Mouse (Mus musculus): ENCODE data around the gene Mat2b. TPM values are rescaled to one million over a fixed set of nuclear protein-coding genes. Genes with fewer than 3 reads are reported as not detected.

Gene Mat2b
- polyA plus RNA-seq, 1 experiment from 2014 or later: 77.2 TPM

DNA sequence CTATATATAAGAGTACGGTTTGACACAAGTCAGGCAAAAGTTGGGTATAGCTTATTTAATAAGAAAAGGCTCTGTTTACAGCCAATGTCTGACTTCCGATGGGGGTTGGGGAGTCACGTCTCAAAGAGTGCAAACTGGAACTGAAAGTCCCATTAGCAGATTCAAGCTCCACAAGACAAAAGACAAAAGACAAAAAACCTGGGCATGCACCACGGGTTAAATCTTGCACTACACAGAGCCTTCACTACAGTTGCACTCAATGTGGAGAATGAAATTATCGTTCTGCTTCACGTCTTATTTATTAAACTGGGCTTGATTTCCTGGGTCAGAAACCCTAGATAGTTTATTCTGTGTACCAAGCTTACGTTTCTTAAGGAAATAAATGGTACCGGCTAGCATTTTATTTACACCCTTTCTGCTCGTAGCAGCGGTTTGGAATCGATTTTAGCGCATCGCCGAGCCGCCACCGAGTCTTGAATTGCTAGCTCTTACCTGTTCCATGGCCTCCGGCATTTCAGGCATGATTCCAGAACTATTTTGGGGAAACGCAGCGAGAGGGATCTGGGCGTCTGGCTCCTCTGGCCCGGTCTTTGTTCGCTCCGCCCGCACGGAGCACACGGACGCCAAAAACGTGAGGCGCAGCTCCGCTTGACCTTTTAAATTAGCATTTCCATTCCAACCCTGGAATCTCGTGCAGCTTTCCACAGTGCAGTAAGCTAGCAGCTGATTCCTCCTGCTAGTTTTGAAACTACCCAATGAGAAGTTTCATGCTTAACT lies 504 bp downstream of the Mat2b start:
- H3K27ac ChIP-seq: peak overlapping the region; percentile 88
- no peaks in the 10 kb centered on the region for H3K9me3 ChIP-seq (replicated peaks)
- peak; percentile 57 for ATAC-seq
- 0% methylated on average over 31 of the region's 31 CpGs for WGBS
- H3K36me3 ChIP-seq (ENCODE audit: poor library complexity, severe bottlenecking): peaks cover 1% of the 10 kb centered on the region; the same call in 1 of the 2 replicates
- H3K4me1 ChIP-seq: peaks cover 38% of the 10 kb centered on the region
- H3K9ac ChIP-seq: peak overlapping the region; percentile 80
- peak overlapping the region; percentile 88 for H3K4me3 ChIP-seq
- peak overlapping the region; percentile 86 for H3K4me2 ChIP-seq
- H3K27me3 ChIP-seq: no peaks in the 10 kb centered on the region

- Histone ChIP-seq H3K27me3 (no peaks in the 10 kb centered on the region), H3K4me2 (peak overlapping the region; percentile 86), H3K36me3 (ENCODE audit: poor library complexity, severe bottlenecking) (no peaks in the 10 kb centered on the region), H3K9ac (peak overlapping the region; percentile 80), H3K4me3 (peak overlapping the region; percentile 88), H3K27ac (peak overlapping the region; percentile 88), H3K4me1 (peaks cover 39% of the 10 kb centered on the region), H3K9me3 (replicated peaks) (no peaks in the 10 kb centered on the region)
- no peak for ATAC-seq
- under 1% methylated on average over 16 of the region's 16 CpGs for WGBS
These were observed 1.5 kb downstream of the Mat2b start for GRCm38 (mm10) chr11:40693366-40693951.

DNA sequence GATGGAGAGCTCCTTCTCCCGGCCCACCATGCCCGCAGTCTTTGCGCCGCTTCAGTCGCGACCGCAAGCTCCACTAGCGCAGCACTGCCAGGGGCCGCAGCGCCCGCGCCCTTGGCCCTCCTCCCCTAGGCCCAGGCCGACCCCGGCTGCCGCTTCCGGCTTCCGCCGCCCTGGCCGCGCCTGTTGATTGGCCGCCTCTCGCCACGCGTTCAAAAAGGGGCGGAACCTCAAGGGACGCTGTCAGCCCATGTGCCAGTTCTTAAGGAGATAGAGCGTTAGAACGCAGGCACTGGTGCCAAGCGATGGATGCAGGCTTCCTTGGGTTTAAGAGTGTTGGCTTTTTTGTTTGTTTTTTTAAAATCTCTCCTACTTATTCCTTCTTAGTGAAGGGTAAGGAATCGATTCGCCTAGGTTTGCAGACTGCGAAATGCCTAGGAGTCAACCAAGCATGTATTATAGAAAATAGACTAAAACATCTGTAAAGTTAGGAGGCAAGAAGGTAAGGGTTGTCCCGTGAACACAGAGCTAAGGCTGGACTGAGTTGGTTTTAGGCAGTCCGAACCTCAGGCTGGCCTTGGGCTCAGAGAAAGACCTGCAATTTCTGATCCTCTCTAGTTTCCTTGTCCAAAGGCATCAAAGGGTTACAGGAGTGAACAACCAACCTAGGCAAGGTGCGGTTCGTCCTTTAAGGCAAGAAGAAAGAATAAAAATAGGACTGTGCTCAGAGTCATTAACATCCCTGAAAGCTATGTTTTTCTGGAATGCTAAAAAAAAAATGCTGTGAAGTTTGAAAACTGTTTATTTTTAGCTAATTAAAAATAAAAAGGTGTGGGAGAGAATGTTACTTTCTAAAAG lies 2.3 kb downstream of the Mat2b start:
- Histone ChIP-seq H3K4me2 (peak overlapping the region; percentile 86), H3K9ac (peak overlapping the region; percentile 80)
- WGBS: under 1% methylated on average over 36 of the region's 36 CpGs

DNA sequence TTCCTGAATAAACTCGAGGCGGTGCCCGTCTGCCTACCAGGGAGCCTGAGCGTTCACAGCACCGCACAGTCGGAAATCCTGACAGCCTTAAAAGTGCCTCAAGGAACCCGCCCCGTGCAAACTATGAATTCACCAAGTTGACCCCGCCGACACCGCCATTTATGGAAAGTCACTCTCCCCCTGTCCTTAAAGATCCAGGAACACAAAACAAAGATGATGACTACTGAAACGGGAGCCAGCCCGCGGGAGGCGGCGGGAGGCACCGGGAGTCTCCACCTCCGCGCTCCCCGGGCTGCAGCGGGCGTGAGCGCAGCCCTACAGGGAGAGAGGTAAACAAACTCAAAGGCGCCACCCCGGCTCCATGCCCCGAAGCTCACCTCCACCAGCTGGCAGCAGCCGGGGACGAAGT lies 2.9 kb downstream of the Mat2b start:
- Histone ChIP-seq H3K27me3 (no peaks in the 10 kb centered on the region), H3K9me3 (replicated peaks) (no peaks in the 10 kb centered on the region), H3K27ac (peak overlapping the region; percentile 76), H3K36me3 (ENCODE audit: poor library complexity, severe bottlenecking) (peaks cover 5% of the 10 kb centered on the region), H3K4me3 (peak overlapping the region; percentile 88), H3K4me2 (peak overlapping the region; percentile 86), H3K4me1 (peaks cover 39% of the 10 kb centered on the region), H3K9ac (peak overlapping the region; percentile 80)
- under 1% methylated on average over 28 of the region's 28 CpGs for WGBS
- peak; percentile 79 for ATAC-seq

More for the DNA sequence above, 2.3 kb downstream of the Mat2b start:
- Histone ChIP-seq H3K4me1 (peaks cover 39% of the 10 kb centered on the region), H3K4me3 (peak overlapping the region; percentile 88), H3K27ac (peak overlapping the region; percentile 88), H3K9me3 (replicated peaks) (no peaks in the 10 kb centered on the region), H3K36me3 (ENCODE audit: poor library complexity, severe bottlenecking) (no peaks in the 10 kb centered on the region), H3K27me3 (no peaks in the 10 kb centered on the region)
- ATAC-seq: peak; percentile 98

- 65% methylated on average over 5 of the region's 5 CpGs for WGBS
- no peaks in the 10 kb centered on the region for H3K27me3 ChIP-seq
- H3K27ac ChIP-seq: no peak overlapping the region
- peaks cover 20% of the 10 kb centered on the region for H3K36me3 ChIP-seq (ENCODE audit: poor library complexity, severe bottlenecking)
- H3K4me1 ChIP-seq: peaks cover 39% of the 10 kb centered on the region
- H3K9ac ChIP-seq: no peak overlapping the region
- no peaks in the 10 kb centered on the region for H3K9me3 ChIP-seq (replicated peaks)
- H3K4me2 ChIP-seq: peak overlapping the region; percentile 86
- no peak for ATAC-seq
- H3K4me3 ChIP-seq: peak overlapping the region; percentile 88
These were observed 4.4 kb downstream of the Mat2b start for GRCm38 (mm10) chr11:40690444-40691127.

GRCm38 (mm10) chr11:40683295-40683694 lies 11.7 kb downstream of the Mat2b start:
- Histone ChIP-seq H3K27me3 (no peaks in the 10 kb centered on the region), H3K4me1 (no peaks in the 10 kb centered on the region), H3K4me2 (no peak overlapping the region), H3K9me3 (replicated peaks) (no peaks in the 10 kb centered on the region), H3K27ac (no peak overlapping the region), H3K36me3 (ENCODE audit: poor library complexity, severe bottlenecking) (peaks cover 84% of the 10 kb centered on the region), H3K9ac (no peak overlapping the region), H3K4me3 (no peak overlapping the region)
- 46% methylated on average over 3 of the region's 3 CpGs for WGBS
- ATAC-seq: no peak

DNA sequence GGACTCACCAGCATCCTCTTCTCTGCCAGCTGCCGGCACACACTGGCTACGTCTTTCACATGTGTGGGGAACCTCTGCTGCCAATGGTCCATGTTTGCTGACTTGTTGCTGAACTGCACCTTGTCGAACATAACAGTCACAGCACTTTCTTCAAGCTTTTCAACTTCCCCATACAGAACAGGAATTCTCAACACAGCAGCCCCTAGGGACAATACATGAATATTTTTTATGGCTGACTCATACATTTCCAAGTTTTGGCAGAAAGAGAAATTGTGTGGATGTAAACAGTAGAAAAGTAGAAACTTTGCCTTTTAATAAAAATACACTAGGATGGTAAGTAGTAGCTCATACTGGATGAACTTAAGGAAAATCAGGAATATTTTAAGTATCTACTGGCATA lies 12.5 kb downstream of the Mat2b start:
- Histone ChIP-seq H3K9me3 (replicated peaks) (no peaks in the 10 kb centered on the region), H3K36me3 (ENCODE audit: poor library complexity, severe bottlenecking) (peaks cover 91% of the 10 kb centered on the region), H3K4me1 (no peaks in the 10 kb centered on the region), H3K27me3 (no peaks in the 10 kb centered on the region), H3K4me3 (no peak overlapping the region), H3K27ac (no peak overlapping the region), H3K9ac (no peak overlapping the region), H3K4me2 (no peak overlapping the region)
- ATAC-seq: no peak
- 91% methylated on average over 3 of the region's 3 CpGs for WGBS

DNA sequence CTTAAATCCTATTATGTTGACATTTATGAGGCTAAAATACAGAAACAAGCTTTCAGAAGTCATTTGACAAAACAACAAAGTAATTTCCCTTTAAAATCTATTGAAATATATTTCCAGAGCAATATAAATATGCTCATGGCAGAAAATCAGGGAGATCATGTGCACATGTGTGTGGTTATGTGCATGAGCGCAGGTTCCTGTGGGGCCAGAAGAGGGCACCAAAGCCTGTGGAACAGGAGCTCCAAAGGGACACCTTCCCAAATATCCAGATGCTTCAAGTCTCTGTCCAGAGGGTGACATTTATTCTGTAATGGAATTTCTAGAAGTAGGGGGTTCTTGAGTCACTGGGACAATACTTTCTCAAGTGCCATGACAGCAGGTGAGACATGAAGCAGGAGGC lies 17.8 kb downstream of the Mat2b start:
- no peak for ATAC-seq
- no peak overlapping the region for H3K4me2 ChIP-seq
- H3K4me3 ChIP-seq: no peak overlapping the region
- no peaks in the 10 kb centered on the region for H3K9me3 ChIP-seq (replicated peaks)
- no peaks in the 10 kb centered on the region for H3K27me3 ChIP-seq
- H3K4me1 ChIP-seq: no peaks in the 10 kb centered on the region
- H3K9ac ChIP-seq: no peak overlapping the region
- WGBS: 100% methylated on average over 1 of the region's 1 CpGs
- peaks cover 57% of the 10 kb centered on the region for H3K36me3 ChIP-seq (ENCODE audit: poor library complexity, severe bottlenecking)
- H3K27ac ChIP-seq: no peak overlapping the region

DNA sequence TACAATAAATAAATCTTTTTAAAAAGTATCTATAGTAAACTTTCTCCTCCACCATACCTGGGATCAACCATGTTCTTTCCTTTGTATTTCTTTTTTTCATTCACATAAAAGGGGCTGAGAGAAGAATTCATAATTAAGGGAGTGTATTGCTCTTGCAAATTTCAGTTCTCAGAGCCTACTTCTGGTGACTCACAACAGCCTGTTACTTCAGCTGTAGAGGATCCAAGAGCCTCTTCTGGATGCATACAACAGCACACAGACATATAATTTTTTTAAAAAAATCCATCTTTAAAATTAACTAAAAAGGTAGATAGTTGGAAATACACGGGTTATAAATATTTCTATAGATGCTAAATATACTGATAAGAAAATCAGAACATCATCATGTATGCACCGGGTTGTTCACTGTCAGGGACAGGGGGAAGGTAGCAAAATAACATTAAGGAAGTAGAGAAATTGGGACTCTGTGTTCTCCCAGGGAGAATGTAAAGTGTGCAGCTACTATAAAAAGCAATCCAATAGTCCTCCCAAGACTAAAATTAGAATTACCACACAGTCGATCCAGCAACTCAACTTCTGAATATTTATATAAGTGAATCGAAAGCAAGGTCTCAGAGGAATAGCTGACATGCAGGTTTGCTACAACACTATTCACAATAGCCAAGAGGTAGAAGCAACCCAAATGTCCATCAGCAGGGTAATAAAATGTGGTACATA lies 19.8 kb downstream of the Mat2b start:
- 92% methylated on average over 4 of the region's 4 CpGs for WGBS
- Histone ChIP-seq H3K9ac (no peak overlapping the region), H3K4me2 (no peak overlapping the region), H3K4me1 (no peaks in the 10 kb centered on the region), H3K27ac (no peak overlapping the region), H3K9me3 (replicated peaks) (no peaks in the 10 kb centered on the region), H3K27me3 (no peaks in the 10 kb centered on the region), H3K4me3 (no peak overlapping the region), H3K36me3 (ENCODE audit: poor library complexity, severe bottlenecking) (peaks cover 41% of the 10 kb centered on the region)
- ATAC-seq: no peak

- Histone ChIP-seq H3K27me3 (no peaks in the 10 kb centered on the region), H3K4me1 (no peaks in the 10 kb centered on the region), H3K4me2 (no peak overlapping the region), H3K36me3 (ENCODE audit: poor library complexity, severe bottlenecking) (no peaks in the 10 kb centered on the region), H3K27ac (no peak overlapping the region), H3K9ac (no peak overlapping the region), H3K4me3 (no peak overlapping the region), H3K9me3 (replicated peaks) (no peaks in the 10 kb centered on the region)
- 72% methylated on average over 8 of the region's 8 CpGs for WGBS
- ATAC-seq: no peak
These were observed 45.1 kb downstream of the Mat2b start for GRCm38 (mm10) chr11:40649726-40650445.

- no peaks in the 10 kb centered on the region for H3K27me3 ChIP-seq
- H3K4me2 ChIP-seq: no peak overlapping the region
- WGBS: 74% methylated on average over 2 of the region's 2 CpGs
- ATAC-seq: no peak
- H3K9me3 ChIP-seq (replicated peaks): no peaks in the 10 kb centered on the region
- no peak overlapping the region for H3K9ac ChIP-seq
- H3K4me3 ChIP-seq: no peak overlapping the region
- no peaks in the 10 kb centered on the region for H3K36me3 ChIP-seq (ENCODE audit: poor library complexity, severe bottlenecking)
- H3K27ac ChIP-seq: no peak overlapping the region
- H3K4me1 ChIP-seq: no peaks in the 10 kb centered on the region
These were observed 47.8 kb downstream of the Mat2b start for GRCm38 (mm10) chr11:40647246-40647645.

All from forebrain, embryonic 13.5 days (tissue).